Mouse (Mus musculus): ENCODE data around the gene Gls2.

DNA sequence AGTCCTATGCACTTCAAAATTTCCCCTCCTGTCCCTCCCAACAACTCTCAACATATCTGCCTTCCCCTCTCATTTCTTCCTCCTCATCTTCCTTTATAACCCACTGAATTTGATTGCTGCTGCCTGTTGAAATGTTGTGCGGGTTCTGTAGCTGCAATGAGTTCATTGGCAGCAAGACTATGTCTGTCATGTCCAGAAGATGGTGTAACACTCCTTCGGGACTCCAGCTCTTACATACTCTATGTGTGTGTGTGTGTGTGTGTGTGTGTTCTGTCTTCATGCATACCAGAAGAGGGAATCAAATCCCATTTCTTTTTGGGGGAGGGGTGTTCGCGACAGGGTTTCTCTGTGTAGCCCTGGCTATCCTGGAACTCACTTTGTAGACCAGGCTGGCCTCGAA is 20.7 kb downstream of the Gls2 start:
- TF ChIP-seq CTCF (IDR thresholded peaks at IDR 0.05; ENCODE audit: low read depth, low read length) = no peak
- TF ChIP-seq POLR2A (IDR thresholded peaks at IDR 0.05; ENCODE audit: insufficient read depth, low read length) = no peak

Measured in ES-Bruce4 (cell line).